Mouse (Mus musculus): Measurements from ENCODE around the gene Ankrd49. TPM values are rescaled to one million over a fixed set of nuclear protein-coding genes. Genes with fewer than 3 reads are reported as not detected.

The Ankrd49 gene
- polyA plus RNA-seq, 1 experiment from 2014 or later, result 48.6 TPM

DNA sequence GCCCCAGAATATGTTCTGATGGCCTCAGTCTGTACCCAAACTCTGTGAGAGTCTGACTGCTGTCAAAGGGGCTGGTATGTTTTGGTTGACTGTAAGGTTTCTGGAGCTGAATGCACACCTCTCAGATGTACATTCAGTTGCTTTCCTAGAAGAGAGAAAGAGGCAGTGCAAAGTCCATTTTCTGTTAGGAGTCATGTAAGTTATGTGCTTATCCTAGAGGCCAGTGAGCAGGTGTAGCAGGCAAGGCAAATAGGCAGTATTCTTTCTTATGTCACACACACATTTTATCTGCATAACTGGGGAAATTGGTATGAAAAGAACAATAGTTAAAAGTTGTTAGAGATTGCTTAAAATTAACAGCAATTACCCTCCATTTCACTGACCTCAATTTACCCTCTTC is 30.7 kb downstream of the Ankrd49 start:
- H3K4me3 ChIP-seq (ENCODE audit: low read depth, low read length), result no peak overlapping the region

DNA sequence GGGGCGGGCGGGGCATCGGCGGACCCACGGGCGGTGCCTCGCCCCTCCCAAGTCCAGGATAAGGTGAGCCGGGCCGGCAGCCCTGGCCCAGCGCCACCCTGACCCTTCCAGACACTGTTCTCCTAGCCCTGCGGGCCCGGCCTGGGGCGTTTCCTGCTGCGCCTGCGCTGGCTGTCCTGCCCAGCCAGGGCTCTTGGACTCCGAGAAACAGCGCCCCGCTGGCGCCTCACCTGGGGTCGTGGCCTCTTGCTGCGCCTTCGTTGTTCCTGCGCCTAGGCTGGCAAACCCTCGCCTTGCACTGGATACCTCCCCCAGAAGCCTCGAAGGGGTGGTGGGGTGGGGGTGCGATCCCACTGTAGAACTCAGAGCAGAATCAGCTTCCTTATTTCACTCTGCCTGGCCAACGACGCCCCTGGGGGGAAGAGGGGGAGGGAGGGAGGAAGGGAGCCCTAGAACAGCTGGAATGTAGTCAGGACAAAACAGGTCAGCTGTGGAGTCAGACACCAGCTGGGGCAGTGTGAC is 32.6 kb downstream of the Ankrd49 start, which contains the start of gene Fut4:
Gene Fut4, minus strand, starts transcription at position 393 of the 522 bp plus-strand sequence.
- peak within 1 kb of the TSS; percentile 61 for H3K9ac ChIP-seq (ENCODE audit: low read length)
- no peaks in the 10 kb centered on the region for H3K9me3 ChIP-seq (replicated peaks; ENCODE audit: control insufficient read depth, low read length)
- DNase-seq (ENCODE audit: low spot score), result peak; percentile 20
- 0% methylated on average over 22 of the region's 28 CpGs for WGBS
- peaks cover 8% of the 10 kb centered on the region; the same call in 1 of the 2 replicates for H3K27me3 ChIP-seq (replicated peaks; ENCODE audit: control insufficient read depth, insufficient read depth, low read length)
- H3K36me3 ChIP-seq (ENCODE audit: control insufficient read depth, insufficient read depth, low read length), result no peaks in the 10 kb centered on the region
- H3K4me2 ChIP-seq (ENCODE audit: low read length), result peak within 1 kb of the TSS; percentile 86
- no peaks in the 10 kb centered on the region for H3K4me1 ChIP-seq (ENCODE audit: control insufficient read depth, insufficient read depth, low read length)
- no peak within 1 kb of the TSS for H3K27ac ChIP-seq (ENCODE audit: low read depth, low read length)
- peak; percentile 64 for ATAC-seq
- peak within 1 kb of the TSS; percentile 44 for H3K4me3 ChIP-seq (ENCODE audit: low read depth, low read length)

More for the DNA sequence above, 30.7 kb downstream of the Ankrd49 start:
- Histone ChIP-seq H3K9me3 (replicated peaks; ENCODE audit: control insufficient read depth, low read length) (no peaks in the 10 kb centered on the region), H3K36me3 (ENCODE audit: control insufficient read depth, insufficient read depth, low read length) (no peaks in the 10 kb centered on the region), H3K9ac (ENCODE audit: low read length) (no peak overlapping the region), H3K27ac (ENCODE audit: low read depth, low read length) (no peak overlapping the region), H3K4me1 (ENCODE audit: control insufficient read depth, insufficient read depth, low read length) (no peaks in the 10 kb centered on the region), H3K27me3 (replicated peaks; ENCODE audit: control insufficient read depth, insufficient read depth, low read length) (peaks cover 8% of the 10 kb centered on the region; the same call in 1 of the 2 replicates), H3K4me2 (ENCODE audit: low read length) (no peak overlapping the region)
- no peak for ATAC-seq
- no peak for DNase-seq (ENCODE audit: low spot score)

GRCm38 (mm10) chr9:14751503-14752000 is 33.1 kb downstream of the Ankrd49 start:
- H3K36me3 ChIP-seq (ENCODE audit: control insufficient read depth, insufficient read depth, low read length), result no peaks in the 10 kb centered on the region
- peak overlapping the region; percentile 61 for H3K9ac ChIP-seq (ENCODE audit: low read length)
- H3K27ac ChIP-seq (ENCODE audit: low read depth, low read length), result no peak overlapping the region
- DNase-seq (ENCODE audit: low spot score) (peak; percentile 37), ATAC-seq (peak; percentile 78)
- under 1% methylated on average over 45 of the region's 50 CpGs for WGBS
- no peaks in the 10 kb centered on the region for H3K9me3 ChIP-seq (replicated peaks; ENCODE audit: control insufficient read depth, low read length)
- no peaks in the 10 kb centered on the region for H3K4me1 ChIP-seq (ENCODE audit: control insufficient read depth, insufficient read depth, low read length)
- H3K4me2 ChIP-seq (ENCODE audit: low read length), result peak overlapping the region; percentile 86
- H3K27me3 ChIP-seq (replicated peaks; ENCODE audit: control insufficient read depth, insufficient read depth, low read length), result peaks cover 8% of the 10 kb centered on the region; the same call in 1 of the 2 replicates
- H3K4me3 ChIP-seq (ENCODE audit: low read depth, low read length), result peak overlapping the region; percentile 44

- DNase-seq (ENCODE audit: low spot score), result peak; percentile 21
- no peaks in the 10 kb centered on the region for H3K36me3 ChIP-seq (ENCODE audit: control insufficient read depth, insufficient read depth, low read length)
- ATAC-seq, result peak; percentile 36
Observed at GRCm38 (mm10) chr9:14750901-14751502, 33.7 kb downstream of the Ankrd49 start.

DNA sequence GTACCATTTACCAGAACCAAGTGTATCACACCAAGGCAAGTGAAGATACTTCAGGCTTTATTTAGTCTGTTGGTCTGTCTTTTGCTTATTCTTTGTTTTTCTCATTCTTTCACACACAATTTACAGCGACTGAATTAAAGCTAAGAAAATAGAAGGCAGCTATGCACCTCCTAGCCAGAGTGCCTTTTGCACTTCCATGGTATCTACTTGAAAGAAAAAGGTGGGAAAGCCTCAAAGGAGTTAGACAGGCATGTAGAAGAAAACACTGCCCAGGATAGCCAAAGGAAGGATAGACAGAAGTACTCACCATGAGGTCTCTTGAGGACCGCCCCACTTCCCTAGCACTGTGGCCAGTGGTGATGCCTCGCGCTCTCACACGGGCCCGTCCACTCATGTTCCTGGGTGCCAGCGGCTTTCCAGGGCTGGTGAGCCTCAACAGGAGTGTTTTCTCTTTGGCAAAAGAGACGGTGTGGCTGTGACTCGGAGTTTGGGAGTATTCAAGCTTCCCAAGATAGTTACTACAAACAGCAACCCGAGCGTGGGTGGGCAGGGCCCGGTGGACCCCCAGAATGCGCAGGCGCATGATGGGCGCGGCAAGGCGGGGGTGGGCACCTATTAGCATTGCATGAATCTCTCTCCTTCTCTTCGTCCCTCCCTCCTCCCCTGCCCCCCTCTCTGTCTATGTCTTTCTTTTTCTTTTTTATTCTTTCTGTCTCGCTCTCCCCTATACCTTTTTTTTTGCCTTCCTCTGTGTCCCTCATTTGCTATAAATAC is 44.3 kb downstream of the Ankrd49 start, which contains the start of gene Piwil4:
Gene Piwil4, minus strand, starts transcription at position 583 of the 774 bp plus-strand sequence.
- 86% methylated on average over 19 of the region's 19 CpGs for WGBS

More at GRCm38 (mm10) chr9:14750901-14751502, 33.7 kb downstream of the Ankrd49 start:
- H3K4me2 ChIP-seq (ENCODE audit: low read length), result peak overlapping the region; percentile 86
- peaks cover 8% of the 10 kb centered on the region; the same call in 1 of the 2 replicates for H3K27me3 ChIP-seq (replicated peaks; ENCODE audit: control insufficient read depth, insufficient read depth, low read length)
- 59% methylated on average over 42 of the region's 42 CpGs for WGBS
- no peak overlapping the region for H3K27ac ChIP-seq (ENCODE audit: low read depth, low read length)
- no peaks in the 10 kb centered on the region for H3K9me3 ChIP-seq (replicated peaks; ENCODE audit: control insufficient read depth, low read length)
- H3K9ac ChIP-seq (ENCODE audit: low read length), result peak overlapping the region; percentile 61
- H3K4me1 ChIP-seq (ENCODE audit: control insufficient read depth, insufficient read depth, low read length), result no peaks in the 10 kb centered on the region
- peak overlapping the region; percentile 44 for H3K4me3 ChIP-seq (ENCODE audit: low read depth, low read length)

GRCm38 (mm10) chr9:14739498-14740150 is 45.0 kb downstream of the Ankrd49 start:
- Histone ChIP-seq H3K4me2 (ENCODE audit: low read length) (no peak overlapping the region), H3K9ac (ENCODE audit: low read length) (no peak overlapping the region), H3K9me3 (replicated peaks; ENCODE audit: control insufficient read depth, low read length) (no peaks in the 10 kb centered on the region), H3K36me3 (ENCODE audit: control insufficient read depth, insufficient read depth, low read length) (no peaks in the 10 kb centered on the region), H3K4me1 (ENCODE audit: control insufficient read depth, insufficient read depth, low read length) (no peaks in the 10 kb centered on the region), H3K27me3 (replicated peaks; ENCODE audit: control insufficient read depth, insufficient read depth, low read length) (no peaks in the 10 kb centered on the region), H3K27ac (ENCODE audit: low read depth, low read length) (no peak overlapping the region), H3K4me3 (ENCODE audit: low read depth, low read length) (no peak overlapping the region)
- no peak for ATAC-seq
- WGBS, result 88% methylated on average over 4 of the region's 4 CpGs
- no peak for DNase-seq (ENCODE audit: low spot score)

More for the DNA sequence above, 44.3 kb downstream of the Ankrd49 start, which contains the start of gene Piwil4:
- Histone ChIP-seq H3K9me3 (replicated peaks; ENCODE audit: control insufficient read depth, low read length) (no peaks in the 10 kb centered on the region), H3K9ac (ENCODE audit: low read length) (no peak within 1 kb of the TSS), H3K4me1 (ENCODE audit: control insufficient read depth, insufficient read depth, low read length) (no peaks in the 10 kb centered on the region), H3K36me3 (ENCODE audit: control insufficient read depth, insufficient read depth, low read length) (no peaks in the 10 kb centered on the region), H3K27ac (ENCODE audit: low read depth, low read length) (no peak within 1 kb of the TSS), H3K4me2 (ENCODE audit: low read length) (no peak within 1 kb of the TSS), H3K4me3 (ENCODE audit: low read depth, low read length) (no peak within 1 kb of the TSS), H3K27me3 (replicated peaks; ENCODE audit: control insufficient read depth, insufficient read depth, low read length) (no peaks in the 10 kb centered on the region)
- DNase-seq (ENCODE audit: low spot score) (no peak), ATAC-seq (no peak)

DNA sequence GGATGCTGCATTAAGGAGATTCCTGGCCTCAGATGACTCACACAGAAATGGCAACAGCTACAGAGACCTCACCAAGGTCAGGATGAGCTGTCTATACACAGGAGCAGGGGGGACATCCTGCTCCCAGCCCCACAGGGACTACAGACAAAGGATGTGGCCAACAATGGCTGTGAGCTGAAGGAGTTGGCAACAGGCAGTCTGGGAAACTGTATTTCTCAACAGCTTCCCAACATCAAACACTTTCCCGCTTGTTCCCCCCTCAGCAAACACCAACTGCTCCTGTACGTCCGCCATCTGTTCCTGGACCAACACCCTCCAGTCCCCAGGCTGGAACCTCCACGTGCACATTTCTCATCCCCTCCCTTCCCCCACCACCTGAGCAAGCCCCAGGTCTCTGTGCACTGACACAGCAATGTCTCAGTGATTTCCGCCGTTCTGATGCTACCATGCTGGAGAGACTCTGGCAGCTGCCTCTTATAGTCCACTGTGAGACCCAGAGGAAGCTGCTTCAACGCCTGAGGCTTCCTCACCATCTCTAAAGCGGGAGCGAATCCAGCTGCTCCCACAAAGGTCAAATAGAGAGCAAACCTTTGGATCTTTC is 53.6 kb downstream of the Ankrd49 start:
- Histone ChIP-seq H3K9ac (ENCODE audit: low read length) (no peak overlapping the region), H3K27me3 (replicated peaks; ENCODE audit: control insufficient read depth, insufficient read depth, low read length) (no peaks in the 10 kb centered on the region), H3K4me2 (ENCODE audit: low read length) (no peak overlapping the region), H3K36me3 (ENCODE audit: control insufficient read depth, insufficient read depth, low read length) (no peaks in the 10 kb centered on the region), H3K27ac (ENCODE audit: low read depth, low read length) (no peak overlapping the region), H3K4me1 (ENCODE audit: control insufficient read depth, insufficient read depth, low read length) (no peaks in the 10 kb centered on the region), H3K4me3 (ENCODE audit: low read depth, low read length) (no peak overlapping the region), H3K9me3 (replicated peaks; ENCODE audit: control insufficient read depth, low read length) (no peaks in the 10 kb centered on the region)
- 60% methylated on average over 9 of the region's 9 CpGs for WGBS
- DNase-seq (ENCODE audit: low spot score), result no peak
- peak; percentile 26; the same call in 1 of the 2 replicates for ATAC-seq

All from forebrain, embryonic 14.5 days (tissue).